24 mouse cellular contexts compared by ENCODE assay signal in genomic region chr17:71037188-71037587, GRCm38 (mm10).
"Had no signal": no experiment of that assay in that cellular context is flagged by ENCODE, and none has a peak within 500 bp of the region (broad histone marks: within the 10 kb centered on the region; RNA-seq: fewer than 3 reads in every experiment).

No protein-coding gene starts in this region.

- H3K9ac ChIP-seq: forebrain, postnatal 0 days; heart, embryonic 13.5 days; heart, embryonic 15.5 days; hindbrain, embryonic 13.5 days; hindbrain, embryonic 15.5 days; kidney, embryonic 15.5 days; limb, embryonic 12.5 days had no signal

- H3K4me1 ChIP-seq: hindbrain, embryonic 15.5 days had no signal

- H3K27me3 ChIP-seq: heart, embryonic 13.5 days; heart, embryonic 15.5 days; hindbrain, embryonic 13.5 days; hindbrain, embryonic 15.5 days; kidney, embryonic 15.5 days; limb, embryonic 12.5 days had no signal

- H3K4me3 ChIP-seq: heart, adult 2 months; heart, embryonic 13.5 days; heart, embryonic 15.5 days; hindbrain, embryonic 13.5 days; hindbrain, embryonic 15.5 days; kidney, embryonic 15.5 days; limb, embryonic 12.5 days had no signal

- H3K36me3 ChIP-seq: hindbrain, embryonic 13.5 days; hindbrain, embryonic 15.5 days; kidney, embryonic 15.5 days; limb, embryonic 12.5 days had no signal

- H3K4me2 ChIP-seq: heart, embryonic 11.5 days; heart, embryonic 13.5 days; heart, embryonic 15.5 days; hindbrain, embryonic 13.5 days; hindbrain, embryonic 15.5 days; kidney, embryonic 15.5 days; limb, embryonic 12.5 days had no signal

- ATAC-seq: forebrain, postnatal 0 days; hindbrain, postnatal 0 days; intestine, embryonic 16.5 days had no signal

- DNase-seq: forebrain, postnatal 0 days; gastrocnemius, postnatal 10 days; gastrocnemius, postnatal 36 days; heart, adult 2 months; heart, postnatal 14 days; heart, postnatal 36 days; kidney, adult 11 months; kidney, adult 2 months; kidney, adult 9 months; kidney, postnatal 25 days; kidney, postnatal 4 days; layer of hippocampus, adult 9-11 months; layer of hippocampus, postnatal 36 days; left cerebral cortex, postnatal 4 days had no signal

- H3K27ac ChIP-seq: heart, adult 2 months; heart, embryonic 13.5 days; heart, embryonic 15.5 days; hindbrain, embryonic 13.5 days; hindbrain, embryonic 15.5 days; hindbrain, postnatal 0 days; kidney, embryonic 15.5 days; kidney, postnatal 0 days; limb, embryonic 12.5 days had no signal

- H3K9me3 ChIP-seq: heart, embryonic 13.5 days; heart, embryonic 15.5 days; hindbrain, embryonic 13.5 days; hindbrain, embryonic 15.5 days; kidney, embryonic 15.5 days; limb, embryonic 12.5 days had no signal
